Mouse (Mus musculus): ENCODE data around the gene Sash3. TPM values are rescaled to one million over a fixed set of nuclear protein-coding genes. Genes with fewer than 3 reads are reported as not detected.

Sash3 gene
- polyA plus RNA-seq (2015; fragmentation: Nextera tagmentation; extraction: Ambion mirVana) = 3.7 TPM in 2 replicates

DNA sequence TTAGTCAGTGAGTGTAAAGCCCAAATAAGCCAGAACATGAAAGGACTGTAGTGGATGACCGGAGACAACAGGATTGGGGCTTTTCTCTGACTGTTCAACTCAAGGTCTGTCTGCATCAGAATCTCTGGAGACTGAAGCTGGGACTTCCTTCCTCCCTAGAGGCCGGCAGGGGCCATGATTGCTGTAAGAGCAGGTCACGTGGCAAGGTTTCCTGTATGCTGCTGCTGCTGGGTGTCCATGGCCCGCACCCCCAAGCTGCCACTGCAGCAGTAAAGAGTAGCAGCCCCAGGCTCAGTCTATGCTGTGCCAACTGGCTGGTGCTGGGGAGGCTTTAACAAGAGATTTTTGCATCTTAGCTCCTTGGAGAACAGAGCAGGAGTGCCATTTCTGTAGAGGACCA, at the start of gene Sash3:
Sash3 (plus strand) TSS at position 175 of the 400 bp plus-strand sequence.
- no peak within 1 kb of the TSS for H3K27ac ChIP-seq (replicated peaks)
- H3K9me3 ChIP-seq (replicated peaks) = no peaks in the 10 kb centered on the region
- no peak within 1 kb of the TSS for H3K4me3 ChIP-seq (replicated peaks)
- H3K9ac ChIP-seq = no peak within 1 kb of the TSS
- H3K4me1 ChIP-seq = no peaks in the 10 kb centered on the region
- no peak for ATAC-seq (ENCODE audit: insufficient number of reproducible peaks, low FRiP score, low TSS enrichment, low read depth)
- no peak within 1 kb of the TSS for H3K4me2 ChIP-seq (replicated peaks)
- H3K27me3 ChIP-seq = no peaks in the 10 kb centered on the region
- H3K36me3 ChIP-seq = no peaks in the 10 kb centered on the region
- 79% methylated on average over 4 of the region's 4 CpGs for WGBS

DNA sequence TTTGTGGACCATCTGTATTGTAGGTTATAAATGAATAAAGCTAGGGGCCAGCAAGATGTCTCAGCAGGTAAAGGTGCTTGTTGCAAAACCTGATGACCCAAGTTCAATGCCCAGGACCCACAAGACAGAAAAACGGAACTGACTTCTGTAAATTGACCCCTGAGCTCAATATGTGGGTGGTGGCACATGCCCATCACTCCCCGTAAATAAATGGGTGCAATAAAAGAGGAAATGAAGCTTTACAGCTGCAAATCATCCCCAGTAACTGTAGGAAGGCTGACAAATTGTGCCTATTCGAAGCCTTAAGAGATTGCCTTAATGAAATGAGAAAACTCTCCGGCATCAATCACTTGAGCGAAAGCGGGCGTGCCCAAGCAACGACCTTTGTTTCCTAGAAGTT, 49.7 kb upstream of the Sash3 start:
- Histone ChIP-seq H3K27me3 (no peaks in the 10 kb centered on the region), H3K4me2 (replicated peaks) (no peak overlapping the region), H3K9ac (no peak overlapping the region), H3K36me3 (no peaks in the 10 kb centered on the region), H3K27ac (replicated peaks) (no peak overlapping the region), H3K9me3 (replicated peaks) (no peaks in the 10 kb centered on the region), H3K4me1 (no peaks in the 10 kb centered on the region), H3K4me3 (replicated peaks) (no peak overlapping the region)
- no peak for ATAC-seq (ENCODE audit: insufficient number of reproducible peaks, low FRiP score, low TSS enrichment, low read depth)
- WGBS = 76% methylated on average over 8 of the region's 8 CpGs

DNA sequence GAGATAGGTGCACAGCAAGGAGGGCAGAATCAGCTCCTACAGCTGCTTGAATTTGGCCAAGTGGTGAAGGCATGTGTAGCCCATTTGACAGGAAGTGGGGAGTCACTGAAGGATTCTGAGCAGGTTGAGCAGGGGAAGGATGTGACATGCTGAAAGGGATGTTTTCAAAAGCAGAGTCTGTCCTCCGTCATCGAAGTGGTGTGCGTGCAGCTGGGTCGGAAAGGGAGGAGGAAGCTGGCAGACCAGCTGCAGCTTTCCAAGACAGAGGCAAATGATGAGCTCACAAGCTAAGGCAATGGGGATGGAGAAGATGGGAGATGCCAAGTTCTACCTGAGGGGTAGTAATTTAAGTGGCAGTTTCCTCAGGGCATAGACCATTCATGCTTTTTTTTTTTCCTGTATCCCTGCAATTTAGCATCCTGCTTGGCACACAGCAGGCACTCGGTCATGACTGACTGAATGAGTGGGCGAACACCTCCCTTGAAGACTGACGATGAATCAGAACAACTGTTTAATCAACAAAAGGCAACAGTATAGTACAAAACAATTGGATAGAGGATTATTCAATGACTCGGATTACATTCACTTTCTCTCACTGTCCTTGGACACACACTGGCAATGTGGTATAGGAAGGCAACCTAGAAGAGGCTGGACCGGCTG, 47.6 kb upstream of the Sash3 start:
- no peak overlapping the region for H3K4me3 ChIP-seq (replicated peaks)
- WGBS = 75% methylated on average over 9 of the region's 9 CpGs
- H3K27me3 ChIP-seq = no peaks in the 10 kb centered on the region
- no peaks in the 10 kb centered on the region for H3K4me1 ChIP-seq
- no peaks in the 10 kb centered on the region for H3K9me3 ChIP-seq (replicated peaks)
- H3K9ac ChIP-seq = no peak overlapping the region
- no peak overlapping the region for H3K4me2 ChIP-seq (replicated peaks)
- no peaks in the 10 kb centered on the region for H3K36me3 ChIP-seq
- no peak overlapping the region for H3K27ac ChIP-seq (replicated peaks)
- no peak for ATAC-seq (ENCODE audit: insufficient number of reproducible peaks, low FRiP score, low TSS enrichment, low read depth)

DNA sequence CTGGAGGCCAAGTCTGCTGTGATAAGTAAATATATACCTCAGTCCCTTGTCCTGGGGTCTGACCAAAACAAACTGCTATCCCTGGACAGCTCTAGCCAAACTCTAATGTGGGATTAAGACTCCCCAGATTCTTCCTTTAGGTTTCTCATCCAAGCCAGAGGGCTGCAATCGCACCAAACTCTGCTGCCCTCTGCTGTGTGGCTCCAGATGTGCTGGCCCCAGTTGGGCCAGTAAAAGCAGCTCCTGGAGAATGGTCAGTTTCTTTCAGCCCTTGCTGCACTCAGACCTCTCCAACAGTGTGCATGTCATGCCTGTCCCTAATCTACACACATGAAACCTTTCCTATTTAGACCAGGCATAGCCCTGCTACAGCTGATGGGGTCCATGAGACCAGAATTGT, 46.4 kb upstream of the Sash3 start:
- no peaks in the 10 kb centered on the region for H3K36me3 ChIP-seq

DNA sequence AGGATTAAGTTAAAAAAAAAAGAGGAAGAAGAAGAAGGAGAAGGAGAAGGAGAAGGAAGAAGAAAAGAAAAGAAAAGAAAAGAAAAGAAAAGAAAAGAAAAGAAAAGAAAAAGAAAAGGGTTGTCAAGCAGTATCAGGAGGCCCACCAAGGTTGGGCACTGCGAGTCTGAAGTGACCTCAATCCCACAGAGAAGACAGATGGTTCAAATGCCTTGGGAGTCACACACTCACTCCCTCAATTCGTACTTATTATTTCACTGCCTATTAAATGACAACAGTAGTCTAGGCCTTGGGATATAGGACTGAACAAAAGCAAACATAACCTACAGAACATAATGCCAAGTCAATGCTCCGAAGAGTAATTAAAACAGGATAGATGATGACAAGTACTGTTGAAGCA, 43.0 kb upstream of the Sash3 start:
- 79% methylated on average over 3 of the region's 3 CpGs for WGBS
- no peak overlapping the region for H3K9ac ChIP-seq

More for the DNA sequence above, 46.4 kb upstream of the Sash3 start:
- H3K4me2 ChIP-seq (replicated peaks) = no peak overlapping the region
- no peak for ATAC-seq (ENCODE audit: insufficient number of reproducible peaks, low FRiP score, low TSS enrichment, low read depth)
- no peaks in the 10 kb centered on the region for H3K27me3 ChIP-seq
- H3K9ac ChIP-seq = no peak overlapping the region
- H3K4me1 ChIP-seq = no peaks in the 10 kb centered on the region
- no peaks in the 10 kb centered on the region for H3K9me3 ChIP-seq (replicated peaks)
- no peak overlapping the region for H3K4me3 ChIP-seq (replicated peaks)
- 38% methylated on average over 1 of the region's 1 CpGs for WGBS
- H3K27ac ChIP-seq (replicated peaks) = no peak overlapping the region

DNA sequence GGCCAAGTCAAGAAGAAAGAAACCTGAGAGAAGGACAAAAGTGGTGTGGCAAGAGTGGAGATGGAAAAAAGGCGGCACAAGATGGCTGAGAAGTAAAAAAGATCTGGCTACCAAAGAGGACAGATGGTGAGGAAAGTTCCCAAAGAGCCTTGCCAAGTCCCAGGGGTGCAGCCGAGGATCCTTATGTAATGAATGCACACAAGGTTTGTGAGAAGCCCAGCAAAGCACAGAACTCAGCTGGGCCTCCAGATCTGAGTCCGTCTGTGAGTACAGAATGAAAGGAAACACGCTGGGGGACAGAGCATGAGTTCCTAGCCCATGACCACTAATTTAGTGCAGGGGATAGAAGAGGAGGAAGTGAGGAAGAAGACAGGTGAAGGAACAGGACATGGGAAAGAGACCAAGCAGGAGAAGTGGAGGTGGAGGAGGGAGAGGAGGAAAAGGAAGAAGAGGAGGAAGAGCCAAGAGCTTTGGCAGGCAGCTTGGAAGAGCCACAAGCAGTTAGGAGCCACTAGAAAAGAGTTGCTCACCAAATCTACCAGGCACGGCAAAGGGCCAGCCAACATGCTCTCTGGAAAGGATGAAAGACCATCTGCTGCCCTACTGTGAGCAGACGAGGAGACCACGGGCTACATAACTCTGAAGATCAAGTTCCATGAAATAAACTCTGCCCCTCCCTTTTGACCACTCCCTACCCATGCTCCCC, 41.3 kb upstream of the Sash3 start:
- peaks cover 7% of the 10 kb centered on the region for H3K4me1 ChIP-seq
- no peaks in the 10 kb centered on the region for H3K27me3 ChIP-seq
- H3K27ac ChIP-seq (replicated peaks) = no peak overlapping the region
- H3K9me3 ChIP-seq (replicated peaks) = no peaks in the 10 kb centered on the region
- no peak overlapping the region for H3K4me2 ChIP-seq (replicated peaks)
- no peak for ATAC-seq (ENCODE audit: insufficient number of reproducible peaks, low FRiP score, low TSS enrichment, low read depth)
- no peaks in the 10 kb centered on the region for H3K36me3 ChIP-seq
- no peak overlapping the region for H3K9ac ChIP-seq
- H3K4me3 ChIP-seq (replicated peaks) = no peak overlapping the region
- 81% methylated on average over 7 of the region's 7 CpGs for WGBS

More for the DNA sequence above, 43.0 kb upstream of the Sash3 start:
- no peaks in the 10 kb centered on the region for H3K27me3 ChIP-seq
- no peak overlapping the region for H3K27ac ChIP-seq (replicated peaks)
- H3K36me3 ChIP-seq = no peaks in the 10 kb centered on the region
- ATAC-seq (ENCODE audit: insufficient number of reproducible peaks, low FRiP score, low TSS enrichment, low read depth) = no peak
- H3K9me3 ChIP-seq (replicated peaks) = no peaks in the 10 kb centered on the region
- H3K4me1 ChIP-seq = no peaks in the 10 kb centered on the region
- H3K4me3 ChIP-seq (replicated peaks) = no peak overlapping the region
- no peak overlapping the region for H3K4me2 ChIP-seq (replicated peaks)

DNA sequence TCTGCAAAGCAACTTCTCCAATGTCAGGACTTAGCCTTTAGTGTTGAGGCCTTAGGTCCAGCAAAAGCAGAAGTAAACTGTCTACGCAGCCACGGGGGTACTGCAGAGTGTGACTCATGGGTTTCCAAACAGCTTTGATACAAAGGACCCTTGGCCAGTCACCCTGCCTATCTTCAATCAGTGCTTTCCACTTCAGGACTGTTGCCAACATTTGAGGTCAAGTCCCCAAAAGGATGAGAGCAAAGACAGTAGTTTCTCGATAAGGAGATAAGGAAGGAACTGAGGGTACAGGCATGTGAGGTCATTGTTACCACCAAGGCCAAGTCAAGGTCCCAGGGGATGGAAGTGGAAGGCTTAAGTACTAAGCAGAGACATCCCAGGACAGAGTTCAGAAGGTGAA, 40.0 kb upstream of the Sash3 start:
- Histone ChIP-seq H3K4me1 (peaks cover 7% of the 10 kb centered on the region), H3K9me3 (replicated peaks) (no peaks in the 10 kb centered on the region), H3K27ac (replicated peaks) (no peak overlapping the region), H3K4me3 (replicated peaks) (no peak overlapping the region), H3K27me3 (no peaks in the 10 kb centered on the region), H3K9ac (no peak overlapping the region), H3K36me3 (no peaks in the 10 kb centered on the region), H3K4me2 (replicated peaks) (no peak overlapping the region)
- WGBS = 84% methylated on average over 3 of the region's 3 CpGs
- ATAC-seq (ENCODE audit: insufficient number of reproducible peaks, low FRiP score, low TSS enrichment, low read depth) = no peak

DNA sequence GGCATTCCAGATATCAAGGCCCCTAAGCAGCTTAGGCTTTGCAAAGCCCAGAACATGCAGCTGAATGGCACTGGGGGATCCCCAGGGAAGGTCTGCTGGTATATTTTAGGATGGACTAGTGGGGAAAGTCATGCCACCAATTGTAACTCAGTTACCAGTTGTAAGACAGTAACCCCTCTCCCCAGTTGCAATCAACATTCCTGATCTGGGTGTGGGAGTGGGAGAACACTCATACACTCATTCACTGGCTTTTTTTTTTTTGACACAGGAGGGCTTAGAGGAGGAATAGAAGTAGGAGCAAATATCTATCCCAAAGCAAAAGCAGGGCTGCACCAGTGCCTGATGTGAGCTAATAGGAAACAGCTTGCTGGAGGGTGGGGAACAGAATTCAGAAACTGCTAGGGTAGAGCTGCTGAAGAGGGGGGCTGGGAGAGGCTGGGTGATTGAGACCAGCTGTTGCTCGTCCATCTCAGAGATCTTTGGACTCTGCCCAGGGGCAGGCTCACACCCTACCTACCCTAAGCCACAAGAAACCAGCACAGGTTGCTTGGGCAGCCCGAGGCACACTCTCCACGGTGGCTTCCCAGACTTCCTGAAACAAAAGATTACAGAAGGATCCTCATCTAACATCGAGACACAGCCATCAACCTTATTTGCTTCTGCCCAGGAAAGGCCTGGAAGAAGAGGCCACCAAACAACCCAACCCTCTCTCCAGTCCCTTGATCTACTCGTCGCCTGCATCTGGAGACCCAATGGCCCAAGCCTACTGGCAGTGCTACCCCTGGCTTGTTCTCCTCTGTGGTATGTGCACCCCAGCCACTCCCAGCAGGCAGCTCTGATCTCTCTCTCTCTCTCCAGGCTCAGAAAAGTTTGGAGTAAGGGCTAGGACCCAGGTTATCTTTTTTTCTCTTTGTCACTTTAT, 37.6 kb upstream of the Sash3 start, which contains the start of gene Xpnpep2:
Xpnpep2 (plus strand) TSS at position 332 of the 922 bp plus-strand sequence.
- 25% methylated on average over 6 of the region's 6 CpGs for WGBS
- peak within 1 kb of the TSS; percentile 82 for H3K27ac ChIP-seq (replicated peaks)
- peak; percentile 87 for ATAC-seq (ENCODE audit: insufficient number of reproducible peaks, low FRiP score, low TSS enrichment, low read depth)
- H3K9ac ChIP-seq = no peak within 1 kb of the TSS
- no peak within 1 kb of the TSS; the same call in 1 of the 2 replicates for H3K4me2 ChIP-seq (replicated peaks)
- no peak within 1 kb of the TSS for H3K4me3 ChIP-seq (replicated peaks)
- H3K9me3 ChIP-seq (replicated peaks) = no peaks in the 10 kb centered on the region
- peaks cover 7% of the 10 kb centered on the region for H3K4me1 ChIP-seq
- H3K27me3 ChIP-seq = no peaks in the 10 kb centered on the region
- no peaks in the 10 kb centered on the region for H3K36me3 ChIP-seq

DNA sequence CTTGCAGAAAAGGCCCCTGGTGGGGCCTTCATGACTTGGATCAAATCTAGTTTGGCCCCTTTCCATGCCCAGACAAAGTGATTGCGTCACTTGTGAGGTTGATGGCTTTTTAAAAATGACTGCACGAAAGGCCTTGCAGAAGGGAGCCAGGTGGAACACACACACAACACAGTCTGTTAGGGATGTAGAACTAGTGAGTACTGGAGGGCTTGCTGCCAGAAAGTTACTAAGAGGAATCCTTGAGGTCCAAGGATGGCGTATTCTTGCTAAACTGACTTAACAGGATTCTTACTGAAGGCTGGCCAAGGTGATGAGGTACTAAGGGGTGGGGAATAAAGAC, 37.0 kb upstream of the Sash3 start:
- Histone ChIP-seq H3K27ac (replicated peaks) (peak overlapping the region; percentile 82), H3K4me2 (replicated peaks) (no peak overlapping the region), H3K9me3 (replicated peaks) (no peaks in the 10 kb centered on the region)

DNA sequence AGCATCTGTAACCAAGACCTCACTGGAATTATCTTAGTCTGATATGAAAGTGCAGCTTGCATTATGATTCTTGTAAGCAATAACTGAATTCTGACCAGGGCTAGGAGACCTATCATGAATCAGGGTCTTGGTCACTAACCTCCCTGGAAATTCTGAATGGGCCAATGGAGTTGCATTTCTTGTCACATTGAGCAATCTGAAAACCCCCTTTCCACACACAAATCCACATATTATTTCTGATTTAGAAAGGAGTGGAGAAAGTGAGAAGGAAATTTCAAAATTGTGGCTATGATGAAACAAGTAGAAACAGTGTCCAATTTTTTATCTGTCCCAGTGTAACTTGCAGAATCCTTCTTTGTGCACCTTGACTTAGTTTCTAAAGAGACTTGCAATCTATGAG, 26.9 kb upstream of the Sash3 start:
- Histone ChIP-seq H3K9me3 (replicated peaks) (no peaks in the 10 kb centered on the region), H3K36me3 (no peaks in the 10 kb centered on the region), H3K9ac (no peak overlapping the region), H3K4me2 (replicated peaks) (no peak overlapping the region), H3K27ac (replicated peaks) (no peak overlapping the region), H3K27me3 (no peaks in the 10 kb centered on the region), H3K4me1 (no peaks in the 10 kb centered on the region), H3K4me3 (replicated peaks) (no peak overlapping the region)
- ATAC-seq (ENCODE audit: insufficient number of reproducible peaks, low FRiP score, low TSS enrichment, low read depth) = no peak

More for the DNA sequence above, 37.0 kb upstream of the Sash3 start:
- Histone ChIP-seq H3K36me3 (no peaks in the 10 kb centered on the region), H3K4me1 (peaks cover 7% of the 10 kb centered on the region), H3K9ac (no peak overlapping the region), H3K4me3 (replicated peaks) (no peak overlapping the region), H3K27me3 (no peaks in the 10 kb centered on the region)
- ATAC-seq (ENCODE audit: insufficient number of reproducible peaks, low FRiP score, low TSS enrichment, low read depth) = no peak
- 58% methylated on average over 3 of the region's 3 CpGs for WGBS
